Mouse (Mus musculus) liver, postnatal 0 days (tissue): ENCODE results near the gene Grm2.

ENCODE experiments used
- CTCF ChIP-seq: sonication (generic); IDR thresholded peaks from 2 replicates; pipeline ENCODE4 v1.5.1; 2016; ENCODE audit warnings: antibody characterized with exemption, low read depth
- EP300 ChIP-seq: IDR thresholded peaks from 2 replicates; pipeline ENCODE4 v1.6.1; 2016; ENCODE audit warnings: antibody characterized with exemption, low read depth, mild to moderate bottlenecking

DNA sequence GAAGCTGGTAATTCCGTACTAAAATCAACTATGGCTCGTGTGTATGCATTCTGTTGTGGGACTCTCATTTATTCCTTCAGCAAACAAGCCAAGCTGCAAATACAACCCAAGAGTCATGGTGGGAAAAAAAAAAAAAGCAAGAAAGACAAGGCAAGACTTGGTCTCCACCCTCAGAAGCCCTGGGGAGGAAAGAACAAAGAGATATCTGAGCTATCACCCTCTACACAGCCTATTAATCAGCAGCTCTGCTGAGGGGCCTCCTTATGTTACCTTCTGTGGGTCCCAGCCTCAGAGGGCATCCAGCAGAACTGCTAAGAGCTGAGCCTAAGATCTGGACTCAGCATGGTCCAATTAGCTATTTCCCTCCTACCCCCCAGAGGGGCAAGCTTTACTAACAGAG is 18.0 kb upstream of the Grm2 start:
- TF ChIP-seq CTCF (no peak), EP300 (no peak)
